In genomic region chr5:127243209-127243608, GRCm38 (mm10) we compare ENCODE assay signal across 9 mouse cellular contexts. TPM values are rescaled to one million over a fixed set of nuclear protein-coding genes. Genes with fewer than 3 reads are reported as not detected.
DNase-seq lines count a peak whose midpoint lies in the region; ATAC-seq and TF ChIP-seq lines count a peak whose summit lies in the region.
"Had no signal": no experiment of that assay in that cellular context is flagged by ENCODE, and none has a peak within 500 bp of the region (broad histone marks: within the 10 kb centered on the region; RNA-seq: fewer than 3 reads in every experiment).

No protein-coding gene starts in this region.

- no peak for ATAC-seq in hindbrain, embryonic 15.5 days (ENCODE audit: low FRiP score, low read depth)
- no peak for ATAC-seq in neural tube, embryonic 12.5 days (ENCODE audit: low FRiP score, low read depth)

- peak overlapping the region; percentile 40 for H3K4me3 ChIP-seq in left cerebral cortex, adult 2 months
- H3K4me3 ChIP-seq in hindbrain, embryonic 15.5 days: peak overlapping the region; percentile 77
- peak overlapping the region; percentile 69 for H3K4me3 ChIP-seq in neural tube, embryonic 12.5 days

- WGBS in hindbrain, embryonic 15.5 days: under 1% methylated on average over 16 of the region's 16 CpGs
- WGBS in neural tube, embryonic 12.5 days: 0% methylated on average over 16 of the region's 16 CpGs

- H3K9me3 ChIP-seq in hindbrain, embryonic 15.5 days: no peaks in the 10 kb centered on the region
- no peaks in the 10 kb centered on the region for H3K9me3 ChIP-seq in neural tube, embryonic 12.5 days

- H3K27me3 ChIP-seq in hindbrain, embryonic 15.5 days: peaks cover 24% of the 10 kb centered on the region
- peaks cover 19% of the 10 kb centered on the region for H3K27me3 ChIP-seq in neural tube, embryonic 12.5 days (replicated peaks)

- no peaks in the 10 kb centered on the region for H3K36me3 ChIP-seq in hindbrain, embryonic 15.5 days
- H3K36me3 ChIP-seq in neural tube, embryonic 12.5 days: no peaks in the 10 kb centered on the region

- H3K9ac ChIP-seq in hindbrain, embryonic 15.5 days: peak overlapping the region; percentile 56
- peak overlapping the region; percentile 61 for H3K9ac ChIP-seq in neural tube, embryonic 12.5 days

- peaks cover 35% of the 10 kb centered on the region for H3K4me1 ChIP-seq in hindbrain, embryonic 15.5 days (replicated peaks)
- H3K4me1 ChIP-seq in neural tube, embryonic 12.5 days: peaks cover 27% of the 10 kb centered on the region

- no peak overlapping the region for H3K27ac ChIP-seq in left cerebral cortex, adult 2 months
- 0 out of 2 replicates have a peak overlapping the region, but pooled peaks have one; percentile 2 for H3K27ac ChIP-seq in hindbrain, embryonic 15.5 days (replicated peaks)
- H3K27ac ChIP-seq in neural tube, embryonic 12.5 days: no peak overlapping the region

- peak in 1 of 2 experiments; percentile 12 for DNase-seq in left cerebral cortex, adult 2 months (ENCODE audit: extremely low spot score in 1 of 2, low spot score in 2 of 2)
- no peak for DNase-seq in left cerebral cortex, adult 8-10 months (ENCODE audit: low spot score in 2 of 2)
- peak; percentile 19 for DNase-seq in embryo, embryonic 9.5 days (ENCODE audit: extremely low spot score)
- DNase-seq in layer of hippocampus, adult 8-10 months (ENCODE audit: low spot score in 2 of 2): no peak
- no peak for DNase-seq in gastrocnemius, adult 8-10 months (ENCODE audit: low spot score in 2 of 2)
- DNase-seq in testis, postnatal 10 days (ENCODE audit: low spot score): no peak

- H3K4me2 ChIP-seq in hindbrain, embryonic 15.5 days: peak overlapping the region; percentile 93
- H3K4me2 ChIP-seq in neural tube, embryonic 12.5 days (replicated peaks): peak overlapping the region; percentile 86

- intact Hi-C loops in left cerebral cortex, adult 2 months (cut with DNase I): loop anchor here (5.0 to 10.0 kb wide), 3 partner anchors 124 to 1262 kb away; no protein-coding TSS in a partner anchor

- no peak for TF ChIP-seq CTCF in left cerebral cortex, adult 2 months (IDR thresholded peaks at IDR 0.05)

RNA-seq across cellular contexts. Expression of gene Tmem132c, which starts 1.6 kb away (rescaled TPM):
- total RNA-seq in left cerebral cortex, adult 2 months (2021): 1 to 10 TPM; 6.2 to 9.5 TPM
- 1 to 10 TPM; 5.6 to 6.3 (median 6.2) TPM for total RNA-seq in left cerebral cortex, adult 8-10 months (2022)
- polyA plus RNA-seq in hindbrain, embryonic 15.5 days (2015; fragmentation: Nextera tagmentation; extraction: Ambion mirVana): 12.7 and 16.4 TPM in 2 replicates
- 22.1 and 24.5 TPM in 2 replicates for polyA plus RNA-seq in neural tube, embryonic 12.5 days (2016; fragmentation: Nextera tagmentation; extraction: Ambion mirVana)
- 1 to 10 TPM; 3.9 to 4.1 (median 4.0) TPM for total RNA-seq in layer of hippocampus, adult 8-10 months (2022)
- under 1 TPM in 3 of 4 experiments, not detected in 1; 0.10 to 0.22 (median 0.21) TPM for total RNA-seq in gastrocnemius, adult 8-10 months (2022)
- total RNA-seq: hematopoietic stem cell, adult 5-6 weeks had no signal
